Mouse (Mus musculus): ENCODE results near the gene Fbxo34.
"Not testable (repeated sequence)": the region's sequence is repeated elsewhere in the genome, so short reads cannot be mapped to it uniquely, and the experiment has no call there.

The Fbxo34 gene

GRCm38 (mm10) chr14:47563106-47563505 is 112.9 kb downstream of the Fbxo34 start:
- DNase-seq (ENCODE audit: low spot score), result no peak

GRCm38 (mm10) chr14:47567962-47568652 is 117.9 kb downstream of the Fbxo34 start:
- DNase-seq (ENCODE audit: low spot score), result peak; percentile 95

GRCm38 (mm10) chr14:47570549-47570948 is 120.3 kb downstream of the Fbxo34 start, which contains the start of gene Atg14:
TSS of gene Atg14 (minus strand) at chr14:47570649.
- not testable (repeated sequence) for DNase-seq (ENCODE audit: low spot score)

- no peak for DNase-seq (ENCODE audit: low spot score)
Observed at GRCm38 (mm10) chr14:47572707-47573106, 122.5 kb downstream of the Fbxo34 start.

GRCm38 (mm10) chr14:47574721-47575120 is 124.5 kb downstream of the Fbxo34 start:
- DNase-seq (ENCODE audit: low spot score), result no peak

GRCm38 (mm10) chr14:47576687-47577086 is 126.5 kb downstream of the Fbxo34 start:
- no peak for DNase-seq (ENCODE audit: low spot score)

GRCm38 (mm10) chr14:47578086-47578485 is 127.9 kb downstream of the Fbxo34 start:
- DNase-seq (ENCODE audit: low spot score), result peak; percentile 21

- no peak for DNase-seq (ENCODE audit: low spot score)
Observed at GRCm38 (mm10) chr14:47581280-47581679, 131.1 kb downstream of the Fbxo34 start.
